Mouse (Mus musculus) limb, embryonic 12.5 days (tissue): ENCODE measurements around the gene Adh7. TPM values are rescaled to one million over a fixed set of nuclear protein-coding genes. Genes with fewer than 3 reads are reported as not detected.

Experiments used
- ATAC-seq: fragments of 200-750 bp; cut with Nextera tagmentation; 2 replicates; pipeline ENCODE4 v1.8.0; 2017; ENCODE audit warnings: low read depth, moderate TSS enrichment; ENCODE audit not compliant: insufficient number of reproducible peaks, insufficient read depth, low FRiP score, low TSS enrichment
- H3K27ac ChIP-seq: fragments of 300-500 bp; sonication (generic); 2 replicates; pipeline ENCODE4 v1.5.1; 2016; ENCODE audit warnings: mild to moderate bottlenecking, moderate library complexity
- H3K27me3 ChIP-seq: fragments of 300-500 bp; sonication (generic); 2 replicates; pipeline ENCODE4 v1.6.1; 2016; ENCODE audit warnings: mild to moderate bottlenecking, moderate library complexity
- H3K36me3 ChIP-seq: fragments of 300-500 bp; sonication (generic); 2 replicates; pipeline ENCODE4 v1.6.1; 2016; ENCODE audit warnings: mild to moderate bottlenecking, moderate library complexity
- H3K4me1 ChIP-seq: fragments of 300-500 bp; sonication (generic); replicated peaks from 2 replicates; pipeline ENCODE4 v1.6.1; 2016
- H3K4me2 ChIP-seq: fragments of 300-500 bp; sonication (generic); 2 replicates; pipeline ENCODE4 v1.6.1; 2016; ENCODE audit warnings: mild to moderate bottlenecking, moderate library complexity
- H3K4me3 ChIP-seq: fragments of 300-500 bp; sonication (generic); replicated peaks from 2 replicates; pipeline ENCODE4 v1.5.1; 2016; ENCODE audit warnings: mild to moderate bottlenecking
- H3K9ac ChIP-seq: fragments of 300-500 bp; sonication (generic); replicated peaks from 2 replicates; pipeline ENCODE4 v1.6.1; 2016; ENCODE audit warnings: mild to moderate bottlenecking, moderate library complexity
- H3K9me3 ChIP-seq: fragments of 300-500 bp; sonication (generic); 2 replicates; pipeline ENCODE4 v1.6.1; 2016; ENCODE audit warnings: mild to moderate bottlenecking, moderate library complexity
- WGBS: fragments of 180-500 bp; shearing (Covaris S2); methylation state at CpG from one replicate; pipeline ENCODE4 v1.1.7; 2016; 5-methylcytosine and 5-hydroxymethylcytosine counted together
- polyA plus RNA-seq: library from polyadenylated mRNA; unstranded; fragments of >200 nt; fragmentation: Nextera tagmentation; extraction: Ambion mirVana; gene quantifications from 2 replicates; pipeline ENCODE4 v1.2.1, GENCODE M21; 2016

The Adh7 gene
- polyA plus RNA-seq = 0.10 and 0.20 TPM in 2 replicates

DNA sequence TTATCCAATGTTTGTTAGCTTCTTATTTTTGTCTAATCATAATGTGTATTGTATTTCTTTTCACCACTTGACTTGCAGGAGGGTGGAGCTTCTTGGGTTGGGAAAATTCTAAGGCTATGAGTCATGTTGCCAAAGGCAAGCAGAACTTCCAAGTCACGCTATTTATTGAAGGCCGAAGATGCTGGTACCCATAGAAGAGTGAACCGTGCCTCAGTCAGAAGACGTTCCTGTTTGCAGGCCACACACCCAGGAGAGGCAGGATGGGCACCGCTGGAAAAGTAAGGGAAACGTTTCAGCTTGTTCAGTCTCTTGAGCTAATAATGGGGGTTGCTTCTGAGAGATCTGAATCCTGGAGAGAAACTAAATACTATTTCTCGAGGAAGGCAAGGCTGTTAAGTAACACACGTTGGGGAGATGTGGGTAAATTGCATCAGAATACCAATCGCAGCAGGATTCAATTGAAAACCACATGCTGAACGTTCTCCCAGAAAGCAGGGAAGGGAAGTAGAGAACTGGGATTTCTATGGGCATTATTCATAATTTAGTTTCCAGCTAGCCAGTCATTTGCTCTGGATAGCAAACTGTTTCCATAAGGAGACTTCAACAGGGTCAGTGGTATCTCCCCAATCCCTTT, at the start of gene Adh7:
Adh7 (plus strand) TSS at position 130 of the 634 bp plus-strand sequence.
- Histone ChIP-seq H3K9ac (no peak within 1 kb of the TSS), H3K4me2 (no peak within 1 kb of the TSS), H3K9me3 (no peaks in the 10 kb centered on the region), H3K4me3 (no peak within 1 kb of the TSS), H3K36me3 (no peaks in the 10 kb centered on the region), H3K4me1 (peaks cover 11% of the 10 kb centered on the region; the same call in 1 of the 2 replicates), H3K27ac (peak within 1 kb of the TSS; percentile 17; the same call in 1 of the 2 replicates), H3K27me3 (no peaks in the 10 kb centered on the region)
- no peak for ATAC-seq
- WGBS = 74% methylated on average over 10 of the region's 10 CpGs

DNA sequence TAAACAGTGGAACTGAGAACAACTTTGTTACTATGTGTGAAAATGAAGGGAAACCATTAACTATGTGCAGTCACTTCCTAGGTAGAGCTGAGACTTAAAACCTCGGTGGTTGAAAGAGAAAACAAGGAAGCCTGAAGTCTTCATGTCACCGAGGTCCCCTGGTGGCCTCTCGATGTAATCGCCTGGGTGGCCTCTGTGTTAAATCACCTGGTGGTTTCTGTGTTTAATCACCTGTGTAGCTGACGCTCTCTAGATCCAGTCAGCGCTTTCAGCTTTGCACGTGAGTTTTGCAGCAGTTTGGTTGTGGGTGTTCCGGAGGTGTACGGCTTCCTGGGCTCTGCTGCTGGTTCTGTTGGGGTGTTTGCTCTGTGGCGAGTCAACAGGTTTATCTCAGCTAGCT, 44.3 kb upstream of the Adh7 start:
- H3K9me3 ChIP-seq = no peaks in the 10 kb centered on the region
- H3K9ac ChIP-seq = no peak overlapping the region
- no peak overlapping the region for H3K4me2 ChIP-seq
- no peak for ATAC-seq
- no peaks in the 10 kb centered on the region for H3K36me3 ChIP-seq
- 75% methylated on average over 10 of the region's 10 CpGs for WGBS
- no peaks in the 10 kb centered on the region for H3K4me1 ChIP-seq
- H3K27me3 ChIP-seq = no peaks in the 10 kb centered on the region
- H3K27ac ChIP-seq = no peak overlapping the region
- H3K4me3 ChIP-seq = no peak overlapping the region

DNA sequence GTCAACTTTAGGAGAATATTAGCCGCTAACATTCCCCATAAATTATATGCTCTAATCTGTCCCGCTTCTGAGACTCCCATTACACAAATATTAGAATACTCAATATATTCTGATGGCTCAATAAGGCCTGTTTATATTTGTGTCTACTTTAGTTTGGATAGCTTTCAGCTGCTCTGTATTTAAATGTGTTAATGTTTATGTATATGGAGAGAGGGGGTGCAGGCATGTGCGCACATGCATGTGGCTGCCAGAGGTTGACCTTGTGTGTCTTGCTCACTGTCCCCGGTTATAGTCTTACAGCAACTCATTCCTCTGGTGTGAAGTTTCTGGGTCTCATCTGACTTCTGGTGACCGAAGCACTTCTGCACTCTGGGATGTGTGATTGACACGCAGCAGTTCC, 42.0 kb upstream of the Adh7 start:
- Histone ChIP-seq H3K4me3 (no peak overlapping the region), H3K36me3 (no peaks in the 10 kb centered on the region), H3K27me3 (no peaks in the 10 kb centered on the region), H3K27ac (no peak overlapping the region), H3K9ac (no peak overlapping the region), H3K4me2 (no peak overlapping the region), H3K4me1 (no peaks in the 10 kb centered on the region), H3K9me3 (no peaks in the 10 kb centered on the region)
- no peak for ATAC-seq
- 86% methylated on average over 6 of the region's 6 CpGs for WGBS

DNA sequence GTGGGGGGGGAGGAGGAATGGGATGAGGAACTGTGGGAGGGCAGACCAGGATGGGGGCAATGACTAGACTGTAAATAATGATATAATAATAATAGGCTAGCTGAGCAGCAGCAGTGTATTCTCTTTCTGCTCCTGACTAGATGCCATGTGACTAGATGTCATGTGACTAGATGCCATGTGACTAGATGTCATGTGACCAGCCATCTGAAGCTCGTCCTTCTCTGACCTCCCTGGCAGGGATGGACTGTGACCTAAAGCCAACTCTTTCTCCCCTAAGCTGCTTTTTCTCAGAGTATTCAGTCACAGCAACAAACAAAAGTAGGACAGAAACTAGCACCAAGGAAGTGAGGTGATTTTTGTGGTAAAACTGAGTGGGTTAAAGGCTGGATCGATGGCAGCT, 35.5 kb upstream of the Adh7 start:
- H3K36me3 ChIP-seq = no peaks in the 10 kb centered on the region
- no peak for ATAC-seq
- H3K27me3 ChIP-seq = no peaks in the 10 kb centered on the region
- no peak overlapping the region for H3K4me3 ChIP-seq
- no peak overlapping the region for H3K27ac ChIP-seq
- H3K9me3 ChIP-seq = no peaks in the 10 kb centered on the region
- no peak overlapping the region for H3K9ac ChIP-seq
- H3K4me1 ChIP-seq = no peaks in the 10 kb centered on the region
- WGBS = 81% methylated on average over 2 of the region's 2 CpGs
- H3K4me2 ChIP-seq = no peak overlapping the region

DNA sequence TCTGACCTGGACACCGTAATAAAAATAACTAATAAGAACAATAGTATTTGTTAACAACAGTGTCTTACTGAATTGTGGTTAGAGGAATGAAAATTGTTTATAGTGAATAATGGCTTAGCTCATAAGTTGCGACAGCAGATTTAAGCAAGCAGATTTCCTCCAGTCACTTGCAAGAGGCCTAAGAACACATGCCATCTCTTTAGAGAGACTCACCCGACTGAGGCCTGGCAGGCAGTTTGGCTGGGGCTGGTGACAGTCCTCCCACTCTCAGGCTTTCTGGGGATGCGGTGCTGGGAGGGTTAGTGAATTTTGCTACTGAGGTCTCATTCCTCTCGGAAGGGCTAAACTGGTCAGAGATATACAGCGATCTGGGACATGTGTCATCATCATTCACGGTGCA, 34.2 kb upstream of the Adh7 start:
- Histone ChIP-seq H3K36me3 (no peaks in the 10 kb centered on the region), H3K27ac (no peak overlapping the region), H3K4me1 (no peaks in the 10 kb centered on the region), H3K9me3 (no peaks in the 10 kb centered on the region), H3K4me2 (no peak overlapping the region), H3K9ac (no peak overlapping the region), H3K27me3 (no peaks in the 10 kb centered on the region), H3K4me3 (no peak overlapping the region)
- ATAC-seq = no peak
- WGBS = 87% methylated on average over 7 of the region's 7 CpGs

DNA sequence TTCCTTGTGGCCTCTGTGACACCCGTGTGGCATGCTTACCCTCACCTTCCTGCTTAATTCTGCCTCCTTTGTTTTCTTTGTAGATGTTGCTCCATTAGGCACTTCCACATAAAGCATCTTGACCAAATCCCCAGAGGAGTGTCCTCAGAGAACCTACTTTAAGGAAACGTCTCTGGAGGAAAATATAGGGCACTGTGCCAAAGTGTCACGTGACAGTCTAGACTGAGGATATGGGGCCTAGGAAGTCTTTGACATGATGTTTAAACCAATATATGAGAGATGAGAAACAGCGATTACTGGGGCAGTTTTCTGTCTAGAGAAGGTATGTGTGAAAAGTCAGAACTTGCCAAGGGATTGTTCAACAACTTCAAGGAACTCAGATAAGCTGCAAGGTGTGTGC, 32.3 kb upstream of the Adh7 start:
- ATAC-seq = no peak
- Histone ChIP-seq H3K9me3 (no peaks in the 10 kb centered on the region), H3K4me2 (no peak overlapping the region), H3K27me3 (no peaks in the 10 kb centered on the region), H3K4me3 (no peak overlapping the region), H3K4me1 (no peaks in the 10 kb centered on the region), H3K27ac (no peak overlapping the region), H3K36me3 (no peaks in the 10 kb centered on the region), H3K9ac (no peak overlapping the region)
- 72% methylated on average over 4 of the region's 4 CpGs for WGBS

DNA sequence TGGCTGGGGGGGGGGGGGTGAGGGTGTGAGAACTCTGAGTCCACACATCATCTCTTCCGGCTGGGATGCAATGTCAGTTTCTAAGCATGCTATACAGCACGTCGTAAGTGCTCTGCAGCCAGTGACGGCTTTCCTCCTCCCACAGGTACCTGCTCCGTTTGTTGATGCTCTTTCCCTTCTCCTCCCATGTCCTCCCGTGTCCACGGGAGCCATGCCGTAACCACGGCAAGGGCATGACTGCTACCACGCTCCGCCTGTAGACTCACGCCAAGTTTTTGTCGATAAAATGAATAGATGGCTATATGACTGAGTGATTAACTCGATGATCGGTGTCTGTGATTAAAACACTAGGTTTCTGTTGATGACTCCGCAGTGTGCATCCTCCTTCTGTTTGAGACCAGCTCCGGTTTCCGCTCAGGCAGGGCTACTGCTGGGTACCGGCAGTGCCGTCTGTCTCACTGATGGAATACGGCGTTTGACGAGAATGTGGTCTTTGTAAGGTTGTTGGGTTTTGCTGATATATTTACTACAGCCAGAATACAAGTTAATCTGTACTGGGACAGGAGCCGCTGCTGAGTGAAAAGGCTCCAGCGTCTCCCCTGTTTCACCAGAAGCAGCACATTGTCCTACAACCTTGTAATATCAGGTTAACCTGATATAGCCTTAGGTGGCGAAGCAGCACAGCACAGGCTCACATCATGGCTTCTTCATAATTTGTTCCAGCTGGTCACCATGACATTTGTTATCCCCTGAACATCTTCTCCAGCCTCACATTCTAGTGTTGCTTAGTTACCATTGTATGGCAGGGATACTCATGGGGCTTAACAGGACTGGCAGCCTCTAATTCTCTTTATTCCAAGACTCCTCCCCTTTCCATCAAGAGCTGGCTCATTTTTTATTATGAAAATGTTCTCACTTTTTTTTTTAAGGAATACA, 31.3 kb upstream of the Adh7 start:
- Histone ChIP-seq H3K36me3 (no peaks in the 10 kb centered on the region), H3K9me3 (no peaks in the 10 kb centered on the region), H3K4me1 (no peaks in the 10 kb centered on the region), H3K9ac (no peak overlapping the region), H3K4me2 (no peak overlapping the region), H3K4me3 (no peak overlapping the region), H3K27ac (no peak overlapping the region), H3K27me3 (no peaks in the 10 kb centered on the region)
- no peak for ATAC-seq
- WGBS = 91% methylated on average over 26 of the region's 26 CpGs

DNA sequence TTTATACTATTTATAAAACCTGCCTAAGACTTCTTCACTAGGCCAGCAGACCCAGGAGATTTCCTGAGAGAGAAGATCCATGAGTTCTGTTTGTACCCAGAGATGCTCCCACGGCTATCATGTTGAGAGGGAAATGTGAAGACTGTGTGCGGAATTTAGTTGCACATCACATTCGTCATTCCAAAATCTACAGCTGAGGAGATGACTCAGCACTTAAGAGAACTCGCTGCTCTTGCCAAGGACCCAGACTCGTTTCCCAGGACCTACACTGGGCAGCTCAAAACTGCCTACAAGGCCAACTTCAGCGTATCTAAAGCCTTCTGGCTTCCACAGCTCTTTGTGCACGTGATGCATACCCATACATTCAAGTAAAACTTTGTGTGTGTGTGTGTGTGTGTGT, 25.3 kb upstream of the Adh7 start:
- no peaks in the 10 kb centered on the region for H3K36me3 ChIP-seq
- no peak for ATAC-seq
- H3K27ac ChIP-seq = no peak overlapping the region
- H3K4me1 ChIP-seq = no peaks in the 10 kb centered on the region
- H3K4me3 ChIP-seq = no peak overlapping the region
- 0 out of 2 replicates have a peak, but pooled peaks cover under 1% of the 10 kb centered on the region for H3K27me3 ChIP-seq
- no peak overlapping the region for H3K9ac ChIP-seq
- H3K4me2 ChIP-seq = no peak overlapping the region
- 80% methylated on average over 7 of the region's 7 CpGs for WGBS
- no peaks in the 10 kb centered on the region for H3K9me3 ChIP-seq

DNA sequence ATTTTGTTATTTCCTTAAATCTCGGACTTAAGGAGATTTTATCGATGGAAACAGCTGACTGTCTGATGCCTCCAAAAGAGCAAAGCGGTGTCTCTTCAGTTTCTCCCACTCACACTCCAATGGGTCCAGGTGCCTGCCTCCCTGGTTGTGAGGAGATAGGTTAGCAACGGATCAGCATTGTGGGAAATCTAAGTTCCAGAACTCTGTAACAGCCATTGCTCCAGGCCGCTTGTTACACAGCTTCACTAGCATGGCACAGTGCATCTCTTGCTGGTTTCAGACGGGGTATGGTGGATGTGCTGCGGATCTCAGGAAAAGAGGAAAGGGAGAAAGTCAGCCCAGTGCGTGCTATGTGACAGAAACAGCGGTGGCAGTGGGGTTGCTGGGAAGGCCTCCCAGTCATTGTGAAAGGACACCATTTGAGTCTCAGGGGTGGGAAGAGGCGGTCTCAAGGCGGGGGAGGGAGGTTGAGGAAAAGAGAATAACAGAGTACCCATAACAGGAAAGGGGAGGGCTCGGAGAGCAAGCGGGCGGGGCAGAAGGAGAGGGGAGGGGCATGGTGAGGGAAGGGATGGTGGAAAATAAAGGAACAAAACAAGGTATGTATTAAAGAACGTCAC, 23.8 kb upstream of the Adh7 start, which contains the start of gene 4930579F01Rik:
4930579F01Rik (minus strand) TSS at position 143 of the 620 bp plus-strand sequence.
- Histone ChIP-seq H3K9ac (no peak within 1 kb of the TSS), H3K36me3 (no peaks in the 10 kb centered on the region), H3K27me3 (0 out of 2 replicates have a peak, but pooled peaks cover 4% of the 10 kb centered on the region), H3K9me3 (no peaks in the 10 kb centered on the region), H3K4me2 (no peak within 1 kb of the TSS), H3K4me1 (no peaks in the 10 kb centered on the region), H3K4me3 (no peak within 1 kb of the TSS), H3K27ac (no peak within 1 kb of the TSS)
- WGBS = 82% methylated on average over 15 of the region's 15 CpGs
- ATAC-seq = no peak

DNA sequence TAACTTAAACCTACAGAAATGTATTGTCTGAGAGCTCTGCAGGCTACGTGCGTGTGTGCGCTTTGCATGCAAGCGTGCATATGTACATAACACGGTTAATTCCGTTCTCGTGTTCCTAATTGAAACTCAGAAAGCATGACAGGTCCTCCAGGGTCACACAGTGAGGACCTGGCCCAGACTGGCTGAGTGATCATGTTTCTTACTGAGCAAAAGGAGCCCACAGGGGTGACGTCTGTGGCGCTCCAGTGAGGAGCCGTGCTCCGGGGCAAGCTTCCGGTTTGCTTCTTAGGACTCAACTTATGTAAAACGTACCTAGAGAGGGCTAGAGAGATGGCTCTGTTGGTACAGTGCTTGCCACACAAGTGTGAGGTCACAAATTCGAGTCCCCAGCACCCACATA, 20.5 kb upstream of the Adh7 start:
- Histone ChIP-seq H3K36me3 (no peaks in the 10 kb centered on the region), H3K4me2 (no peak overlapping the region), H3K4me1 (no peaks in the 10 kb centered on the region), H3K4me3 (no peak overlapping the region), H3K9me3 (no peaks in the 10 kb centered on the region), H3K9ac (no peak overlapping the region), H3K27ac (no peak overlapping the region), H3K27me3 (0 out of 2 replicates have a peak, but pooled peaks cover 4% of the 10 kb centered on the region)
- no peak for ATAC-seq
- 75% methylated on average over 14 of the region's 14 CpGs for WGBS

DNA sequence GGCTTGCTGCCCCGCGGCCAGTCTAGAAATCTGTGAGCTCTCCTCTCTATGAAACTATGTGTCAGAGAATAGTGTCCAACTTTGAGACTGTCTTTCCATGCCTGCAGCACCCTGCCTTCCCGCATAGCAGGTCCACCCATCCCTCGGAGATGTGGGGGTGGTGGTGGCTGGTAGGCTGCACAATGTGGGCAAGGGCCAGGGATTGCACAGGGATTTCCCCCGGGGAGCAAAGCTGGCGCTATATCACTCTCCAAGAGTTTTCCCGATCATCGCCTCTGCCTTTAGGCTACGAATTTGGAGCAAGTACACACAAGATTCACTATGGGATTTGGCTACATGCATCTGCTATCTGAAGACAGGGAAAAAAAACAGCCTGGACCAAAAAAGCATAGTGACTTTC, 20.0 kb upstream of the Adh7 start:
- H3K36me3 ChIP-seq = no peaks in the 10 kb centered on the region
- 66% methylated on average over 9 of the region's 9 CpGs for WGBS
- no peaks in the 10 kb centered on the region for H3K4me1 ChIP-seq
- no peak overlapping the region for H3K4me2 ChIP-seq
- no peaks in the 10 kb centered on the region for H3K9me3 ChIP-seq
- H3K27ac ChIP-seq = no peak overlapping the region
- ATAC-seq = no peak
- H3K9ac ChIP-seq = no peak overlapping the region
- 0 out of 2 replicates have a peak, but pooled peaks cover 4% of the 10 kb centered on the region for H3K27me3 ChIP-seq
- no peak overlapping the region for H3K4me3 ChIP-seq
